Mouse (Mus musculus) hindbrain, embryonic 16.5 days (tissue): Measurements from ENCODE around the gene Tnip2. TPM values are rescaled to one million over a fixed set of nuclear protein-coding genes. Genes with fewer than 3 reads are reported as not detected.

Source experiments
- ATAC-seq: fragments of 200-750 bp; cut with Nextera tagmentation; 2 replicates; pipeline ENCODE4 v1.8.0; 2017; ENCODE audit warnings: moderate TSS enrichment, moderate library complexity
- H3K27ac ChIP-seq: fragments of 300-500 bp; sonication (generic); 2 replicates; pipeline ENCODE4 v1.5.1; 2014; ENCODE audit warnings: low read depth, mild to moderate bottlenecking, control low read depth, low read length, moderate library complexity
- H3K27me3 ChIP-seq: fragments of 300-500 bp; sonication (generic); replicated peaks from 2 replicates; pipeline ENCODE4 v1.6.1; 2014; ENCODE audit warnings: low read length; ENCODE audit not compliant: control insufficient read depth, insufficient read depth
- H3K36me3 ChIP-seq: fragments of 300-500 bp; sonication (generic); 2 replicates; pipeline ENCODE4 v1.6.1; 2014; ENCODE audit warnings: mild to moderate bottlenecking, low read length, moderate library complexity, mixed read lengths; ENCODE audit not compliant: control insufficient read depth, insufficient read depth
- H3K4me1 ChIP-seq: fragments of 300-500 bp; sonication (generic); 2 replicates; pipeline ENCODE4 v1.6.1; 2014; ENCODE audit warnings: low read depth, low read length; ENCODE audit not compliant: control insufficient read depth, insufficient read depth
- H3K4me2 ChIP-seq: fragments of 300-500 bp; sonication (generic); 2 replicates; pipeline ENCODE4 v1.6.1; 2014; ENCODE audit warnings: mild to moderate bottlenecking, low read length, control low read depth, moderate library complexity
- H3K4me3 ChIP-seq: fragments of 300-500 bp; sonication (generic); 2 replicates; pipeline ENCODE4 v1.5.1; 2014; ENCODE audit warnings: mild to moderate bottlenecking, low read length, control low read depth, moderate library complexity
- H3K9ac ChIP-seq: fragments of 300-500 bp; sonication (generic); 2 replicates; pipeline ENCODE4 v1.6.1; 2014; ENCODE audit warnings: low read depth, mild to moderate bottlenecking, control low read depth, low read length, moderate library complexity
- H3K9me3 ChIP-seq: fragments of 300-500 bp; sonication (generic); 2 replicates; pipeline ENCODE4 v1.6.1; 2014; ENCODE audit warnings: mild to moderate bottlenecking, low read length, moderate library complexity; ENCODE audit not compliant: control insufficient read depth
- whole genome bisulfite sequencing: fragments of 180-500 bp; shearing (Covaris S2); extraction: QIAGEN DNeasy Blood & Tissue Kit; methylation state at CpG from one replicate; pipeline ENCODE4 v1.1.7; 2014; 5-methylcytosine and 5-hydroxymethylcytosine counted together
- polyA plus RNA-seq: library from polyadenylated mRNA; unstranded; fragments of >200 nt; fragmentation: Nextera tagmentation; extraction: Ambion mirVana; gene quantifications from 2 replicates; pipeline ENCODE4 v1.2.1, GENCODE M21; 2015

Gene Tnip2
- polyA plus RNA-seq, 1 experiment from 2014 or later, result 15.1 TPM

- no peak overlapping the region for H3K27ac ChIP-seq
- no peaks in the 10 kb centered on the region for H3K36me3 ChIP-seq
- WGBS, result 85% methylated on average over 2 of the region's 2 CpGs
- H3K4me1 ChIP-seq, result peaks cover 2% of the 10 kb centered on the region; the same call in 1 of the 2 replicates
- no peak overlapping the region for H3K4me2 ChIP-seq
- H3K27me3 ChIP-seq, result no peaks in the 10 kb centered on the region
- no peak for ATAC-seq
- H3K9me3 ChIP-seq, result no peaks in the 10 kb centered on the region
- no peak overlapping the region for H3K4me3 ChIP-seq
- no peak overlapping the region for H3K9ac ChIP-seq
Observed at GRCm38 (mm10) chr5:34527352-34527751, 13.6 kb upstream of the Tnip2 start.

DNA sequence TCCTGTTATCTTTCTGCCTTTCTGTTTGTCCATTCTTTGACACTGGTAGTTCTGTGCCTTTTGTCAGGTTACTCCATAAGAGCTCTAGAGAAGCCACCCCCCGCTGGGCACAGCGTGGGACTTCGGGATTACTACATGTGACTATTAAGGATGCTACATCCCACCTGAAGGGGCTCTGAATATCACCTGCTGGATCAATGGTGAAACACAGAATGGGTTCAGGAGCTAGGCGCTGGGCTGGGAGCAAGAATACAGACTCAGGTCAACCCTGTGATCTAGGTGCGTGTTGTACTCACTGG is 12.6 kb upstream of the Tnip2 start:
- H3K4me1 ChIP-seq, result peaks cover 2% of the 10 kb centered on the region; the same call in 1 of the 2 replicates
- WGBS, result 37% methylated on average over 5 of the region's 5 CpGs
- no peaks in the 10 kb centered on the region for H3K27me3 ChIP-seq
- no peak overlapping the region for H3K9ac ChIP-seq
- H3K36me3 ChIP-seq, result no peaks in the 10 kb centered on the region
- peak overlapping the region; percentile 58 for H3K4me3 ChIP-seq
- peak overlapping the region; percentile 84 for H3K4me2 ChIP-seq
- no peaks in the 10 kb centered on the region for H3K9me3 ChIP-seq
- no peak overlapping the region for H3K27ac ChIP-seq
- ATAC-seq, result no peak

GRCm38 (mm10) chr5:34525663-34526476 is 12.1 kb upstream of the Tnip2 start, which contains the start of gene Sh3bp2:
TSS of gene Sh3bp2 (plus strand) at chr5:34525838.
- H3K27me3 ChIP-seq, result no peaks in the 10 kb centered on the region
- H3K4me3 ChIP-seq, result peak within 1 kb of the TSS; percentile 58
- peak within 1 kb of the TSS; percentile 68 for H3K9ac ChIP-seq
- peak; percentile 93 for ATAC-seq
- H3K9me3 ChIP-seq, result no peaks in the 10 kb centered on the region
- H3K4me1 ChIP-seq, result peaks cover 2% of the 10 kb centered on the region; the same call in 1 of the 2 replicates
- no peak within 1 kb of the TSS for H3K27ac ChIP-seq
- H3K4me2 ChIP-seq, result peak within 1 kb of the TSS; percentile 84
- 3% methylated on average over 34 of the region's 38 CpGs for WGBS
- H3K36me3 ChIP-seq, result no peaks in the 10 kb centered on the region

DNA sequence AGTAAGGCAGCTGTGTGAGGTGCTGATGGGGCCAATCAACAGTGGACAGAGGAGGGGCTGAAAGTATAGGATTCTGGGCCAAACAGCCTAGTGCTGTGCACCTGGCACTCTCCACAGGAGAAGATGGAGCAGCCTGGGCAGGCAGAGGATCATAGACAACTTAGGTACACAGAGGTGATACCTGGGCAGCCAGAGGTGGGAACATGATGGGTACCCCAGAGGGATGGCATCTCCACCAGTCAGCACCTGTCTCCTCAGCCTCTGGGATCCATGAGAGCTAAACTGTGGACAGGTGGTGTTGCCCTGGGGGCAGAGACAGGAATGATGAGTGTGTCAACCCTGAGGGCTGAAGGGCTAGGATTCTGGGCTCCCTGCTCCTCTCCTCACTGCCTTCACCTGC is 10.7 kb upstream of the Tnip2 start:
- no peak overlapping the region for H3K9ac ChIP-seq
- no peak overlapping the region for H3K27ac ChIP-seq
- H3K4me1 ChIP-seq, result peaks cover 2% of the 10 kb centered on the region; the same call in 1 of the 2 replicates
- H3K36me3 ChIP-seq, result no peaks in the 10 kb centered on the region
- no peak overlapping the region for H3K4me2 ChIP-seq
- H3K27me3 ChIP-seq, result no peaks in the 10 kb centered on the region
- H3K9me3 ChIP-seq, result no peaks in the 10 kb centered on the region
- no peak for ATAC-seq
- no peak overlapping the region for H3K4me3 ChIP-seq

DNA sequence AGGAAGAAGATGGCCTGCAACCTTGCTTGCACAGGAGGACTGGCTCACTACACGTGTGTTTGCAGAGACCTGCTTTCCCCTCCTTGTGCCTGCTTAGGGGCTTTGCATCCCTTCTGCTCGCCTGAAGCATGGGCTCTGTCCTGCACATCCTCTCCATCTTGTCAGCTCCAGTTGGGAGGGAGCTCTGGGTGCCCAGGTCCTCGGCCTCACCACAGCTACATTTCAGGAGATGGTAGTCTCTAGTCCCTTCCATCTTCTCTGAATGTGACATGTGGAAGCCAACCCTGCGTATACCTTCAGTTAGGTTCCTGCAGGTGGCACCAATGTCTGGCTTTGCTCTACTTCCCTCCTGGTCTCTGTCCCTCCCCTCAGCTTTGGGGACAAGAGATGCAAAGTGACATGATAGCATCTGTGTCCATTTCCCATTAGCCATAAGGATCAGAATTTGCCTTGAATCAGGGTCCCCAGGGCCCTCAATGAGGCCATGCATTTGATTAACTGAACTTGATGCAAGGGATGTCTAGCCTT is 10.2 kb upstream of the Tnip2 start:
- H3K9ac ChIP-seq, result no peak overlapping the region
- H3K9me3 ChIP-seq, result no peaks in the 10 kb centered on the region
- 64% methylated on average over 4 of the region's 4 CpGs for WGBS
- H3K27ac ChIP-seq, result no peak overlapping the region
- no peaks in the 10 kb centered on the region for H3K36me3 ChIP-seq
- no peaks in the 10 kb centered on the region for H3K27me3 ChIP-seq
- H3K4me2 ChIP-seq, result no peak overlapping the region
- peaks cover 2% of the 10 kb centered on the region; the same call in 1 of the 2 replicates for H3K4me1 ChIP-seq
- H3K4me3 ChIP-seq, result no peak overlapping the region
- ATAC-seq, result no peak

DNA sequence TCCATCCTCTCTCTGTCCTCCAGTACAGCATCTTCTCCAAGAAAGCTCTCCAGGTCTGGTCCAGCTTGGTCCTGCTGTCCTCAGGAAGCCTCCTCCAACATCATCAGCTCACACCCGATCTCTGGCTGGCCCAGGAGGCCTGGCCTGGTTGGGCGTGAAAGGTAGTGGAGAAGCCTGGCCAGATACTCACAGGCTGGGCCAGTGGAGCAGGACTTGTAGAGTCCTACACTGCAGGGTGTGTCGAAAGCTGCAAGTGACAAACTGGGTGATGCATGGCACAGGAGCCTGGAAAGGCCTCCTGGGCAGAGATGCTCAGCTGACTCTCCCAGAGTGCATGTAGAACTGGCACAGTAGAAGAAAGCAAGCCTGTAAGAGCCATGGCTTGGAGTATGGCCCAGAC is 7.5 kb upstream of the Tnip2 start:
- ATAC-seq, result no peak
- 83% methylated on average over 3 of the region's 3 CpGs for WGBS
- Histone ChIP-seq H3K4me2 (no peak overlapping the region), H3K9me3 (no peaks in the 10 kb centered on the region), H3K27me3 (no peaks in the 10 kb centered on the region), H3K27ac (no peak overlapping the region), H3K36me3 (no peaks in the 10 kb centered on the region), H3K9ac (no peak overlapping the region), H3K4me1 (peaks cover 2% of the 10 kb centered on the region; the same call in 1 of the 2 replicates), H3K4me3 (no peak overlapping the region)

DNA sequence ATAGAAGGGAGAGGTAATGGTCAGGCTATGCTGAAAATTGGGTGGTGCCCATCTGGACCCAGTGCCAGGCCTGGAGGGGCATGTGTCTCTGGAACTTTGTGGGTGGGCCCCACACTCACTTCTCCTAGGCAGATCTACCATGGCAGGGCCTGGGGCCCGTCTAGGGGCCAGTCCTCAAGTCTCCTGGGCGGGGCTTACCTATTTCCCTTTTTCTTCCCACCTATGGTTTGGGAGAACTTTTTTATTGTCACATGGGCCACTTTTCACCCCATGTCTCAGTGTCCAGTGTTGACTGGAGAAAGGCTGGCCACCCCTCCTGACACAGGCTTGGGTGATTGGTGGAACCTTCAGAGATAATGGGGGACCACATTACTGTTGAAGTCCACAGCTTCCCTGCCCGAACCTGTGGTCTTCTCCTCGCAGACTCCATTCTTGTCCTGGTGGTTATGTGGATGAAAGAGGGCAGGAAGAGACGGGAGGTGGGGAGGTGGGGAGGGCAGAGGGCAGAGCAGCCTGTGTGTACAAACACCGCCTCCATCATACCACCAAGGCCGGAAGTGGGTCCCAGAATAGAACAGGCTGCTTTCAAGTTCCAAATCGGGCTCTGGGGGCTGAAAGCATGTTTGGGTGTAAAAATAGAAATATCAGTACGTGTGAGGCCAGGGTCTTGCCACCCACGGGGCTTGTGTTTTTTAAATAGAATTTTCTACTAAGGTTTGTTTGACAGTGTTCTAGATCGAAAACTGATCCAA is 6.8 kb upstream of the Tnip2 start:
- H3K4me2 ChIP-seq, result no peak overlapping the region
- 79% methylated on average over 11 of the region's 11 CpGs for WGBS
- ATAC-seq, result no peak
- no peak overlapping the region for H3K9ac ChIP-seq
- H3K4me3 ChIP-seq, result no peak overlapping the region
- H3K36me3 ChIP-seq, result no peaks in the 10 kb centered on the region
- H3K27me3 ChIP-seq, result no peaks in the 10 kb centered on the region
- H3K4me1 ChIP-seq, result no peaks in the 10 kb centered on the region
- H3K27ac ChIP-seq, result no peak overlapping the region
- no peaks in the 10 kb centered on the region for H3K9me3 ChIP-seq

GRCm38 (mm10) chr5:34519389-34519910 is 5.7 kb upstream of the Tnip2 start:
- whole genome bisulfite sequencing, result 81% methylated on average over 9 of the region's 9 CpGs
- Histone ChIP-seq H3K9ac (no peak overlapping the region), H3K4me2 (no peak overlapping the region), H3K4me1 (no peaks in the 10 kb centered on the region), H3K9me3 (no peaks in the 10 kb centered on the region), H3K4me3 (no peak overlapping the region), H3K27ac (no peak overlapping the region), H3K27me3 (no peaks in the 10 kb centered on the region), H3K36me3 (no peaks in the 10 kb centered on the region)
- no peak for ATAC-seq

DNA sequence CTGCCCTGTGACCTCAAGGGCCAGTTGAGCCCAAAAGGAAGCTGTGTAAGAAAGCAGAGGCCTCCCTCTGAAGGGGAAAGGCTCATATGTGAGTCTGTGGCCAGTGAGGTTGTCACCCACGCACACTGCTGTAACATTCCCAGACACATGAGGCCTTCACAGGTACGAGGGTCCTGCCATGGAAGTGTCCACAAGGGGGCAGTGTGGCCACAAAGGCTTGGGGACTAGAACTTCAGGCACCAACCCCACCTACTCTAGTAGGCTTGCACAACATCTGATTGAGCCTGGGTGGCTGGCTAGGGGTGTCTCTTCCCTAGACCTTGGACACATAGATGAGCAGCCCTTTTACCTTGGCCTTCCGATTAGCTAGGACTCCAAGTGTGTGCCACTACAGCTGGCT is 4.1 kb upstream of the Tnip2 start:
- no peak for ATAC-seq
- Histone ChIP-seq H3K36me3 (no peaks in the 10 kb centered on the region), H3K27ac (no peak overlapping the region), H3K9ac (no peak overlapping the region), H3K27me3 (no peaks in the 10 kb centered on the region), H3K4me3 (no peak overlapping the region), H3K4me1 (peaks cover 4% of the 10 kb centered on the region), H3K4me2 (no peak overlapping the region), H3K9me3 (no peaks in the 10 kb centered on the region)
- 23% methylated on average over 3 of the region's 3 CpGs for WGBS
